Mouse (Mus musculus): ENCODE measurements around the gene Cd44. TPM values are rescaled to one million over a fixed set of nuclear protein-coding genes. Genes with fewer than 3 reads are reported as not detected.
A peak's percentile ranks its signal among the peaks of the same experiment; 100 is the strongest.

Gene Cd44
- total RNA-seq, 1 experiment, result 14.3 TPM

- Histone ChIP-seq H3K4me1 (ENCODE audit: control insufficient read depth in 2 of 2, insufficient read depth in 2 of 2, low read length in 2 of 2, poor library complexity in 1 of 2) (no peaks in the 10 kb centered on the region), H3K4me3 (ENCODE audit: insufficient read depth in 1 of 2, low read depth in 1 of 2, low read length in 2 of 2, poor library complexity in 1 of 2, severe bottlenecking in 1 of 2) (no peak overlapping the region), H3K9ac (ENCODE audit: insufficient read depth, low read depth, low read length, poor library complexity, severe bottlenecking) (no peak overlapping the region), H3K27ac (ENCODE audit: insufficient read depth, low read depth, low read length, poor library complexity, severe bottlenecking) (no peak overlapping the region), H3K36me3 (ENCODE audit: control insufficient read depth, insufficient read depth, low read length, poor library complexity, severe bottlenecking) (no peaks in the 10 kb centered on the region), H3K9me3 (ENCODE audit: control insufficient read depth, insufficient read depth, low read depth, low read length) (no peaks in the 10 kb centered on the region)
- no peak for DNase-seq (ENCODE audit: low read depth, low spot score)
- TF ChIP-seq HCFC1 (IDR thresholded peaks at IDR 0.05; ENCODE audit: borderline replicate concordance, insufficient read depth, low read length) (no peak), CHD2 (IDR thresholded peaks at IDR 0.05; ENCODE audit: low read depth, low read length) (no peak), MAFK (IDR thresholded peaks at IDR 0.05; ENCODE audit: insufficient read depth, low read depth, low read length) (no peak), ZC3H11A (IDR thresholded peaks at IDR 0.05; ENCODE audit: borderline replicate concordance, low read depth, low read length) (no peak), ZNF384 (IDR thresholded peaks at IDR 0.05; ENCODE audit: low read depth, low read length) (no peak)
- in situ Hi-C loops (cut with MboI; ENCODE audit: low sequenced_read_pairs in 2 of 2, unreplicated experiment in 2 of 2), result no loop called here
These were observed 93.8 kb downstream of the Cd44 start for GRCm38 (mm10) chr2:102807633-102808032.

- H3K9ac ChIP-seq (ENCODE audit: insufficient read depth, low read depth, low read length, poor library complexity, severe bottlenecking), result no peak overlapping the region
- H3K36me3 ChIP-seq (ENCODE audit: control insufficient read depth, insufficient read depth, low read length, poor library complexity, severe bottlenecking), result no peaks in the 10 kb centered on the region
- no peak overlapping the region for H3K4me3 ChIP-seq (ENCODE audit: insufficient read depth in 1 of 2, low read depth in 1 of 2, low read length in 2 of 2, poor library complexity in 1 of 2, severe bottlenecking in 1 of 2)
- in situ Hi-C loops (cut with MboI; ENCODE audit: low sequenced_read_pairs in 2 of 2, unreplicated experiment in 2 of 2), result no loop called here
- no peaks in the 10 kb centered on the region for H3K4me1 ChIP-seq (ENCODE audit: control insufficient read depth in 2 of 2, insufficient read depth in 2 of 2, low read length in 2 of 2, poor library complexity in 1 of 2)
- H3K9me3 ChIP-seq (ENCODE audit: control insufficient read depth, insufficient read depth, low read depth, low read length), result no peaks in the 10 kb centered on the region
- TF ChIP-seq ZC3H11A (IDR thresholded peaks at IDR 0.05; ENCODE audit: borderline replicate concordance, low read depth, low read length) (no peak), ZNF384 (IDR thresholded peaks at IDR 0.05; ENCODE audit: low read depth, low read length) (no peak), MAFK (IDR thresholded peaks at IDR 0.05; ENCODE audit: insufficient read depth, low read depth, low read length) (no peak), HCFC1 (IDR thresholded peaks at IDR 0.05; ENCODE audit: borderline replicate concordance, insufficient read depth, low read length) (no peak), CHD2 (IDR thresholded peaks at IDR 0.05; ENCODE audit: low read depth, low read length) (no peak)
- H3K27ac ChIP-seq (ENCODE audit: insufficient read depth, low read depth, low read length, poor library complexity, severe bottlenecking), result no peak overlapping the region
- no peak for DNase-seq (ENCODE audit: low read depth, low spot score)
These were observed 95.5 kb downstream of the Cd44 start for GRCm38 (mm10) chr2:102805761-102806496.

- Histone ChIP-seq H3K27ac (ENCODE audit: insufficient read depth, low read depth, low read length, poor library complexity, severe bottlenecking) (no peak overlapping the region), H3K4me1 (ENCODE audit: control insufficient read depth in 2 of 2, insufficient read depth in 2 of 2, low read length in 2 of 2, poor library complexity in 1 of 2) (no peaks in the 10 kb centered on the region), H3K4me3 (ENCODE audit: insufficient read depth in 1 of 2, low read depth in 1 of 2, low read length in 2 of 2, poor library complexity in 1 of 2, severe bottlenecking in 1 of 2) (no peak overlapping the region), H3K36me3 (ENCODE audit: control insufficient read depth, insufficient read depth, low read length, poor library complexity, severe bottlenecking) (no peaks in the 10 kb centered on the region), H3K9me3 (ENCODE audit: control insufficient read depth, insufficient read depth, low read depth, low read length) (no peaks in the 10 kb centered on the region), H3K9ac (ENCODE audit: insufficient read depth, low read depth, low read length, poor library complexity, severe bottlenecking) (no peak overlapping the region)
- TF ChIP-seq CHD2 (IDR thresholded peaks at IDR 0.05; ENCODE audit: low read depth, low read length) (no peak), MAFK (IDR thresholded peaks at IDR 0.05; ENCODE audit: insufficient read depth, low read depth, low read length) (no peak), ZNF384 (IDR thresholded peaks at IDR 0.05; ENCODE audit: low read depth, low read length) (no peak), ZC3H11A (IDR thresholded peaks at IDR 0.05; ENCODE audit: borderline replicate concordance, low read depth, low read length) (no peak), HCFC1 (IDR thresholded peaks at IDR 0.05; ENCODE audit: borderline replicate concordance, insufficient read depth, low read length) (no peak)
- no peak for DNase-seq (ENCODE audit: low read depth, low spot score)
- in situ Hi-C loops (cut with MboI; ENCODE audit: low sequenced_read_pairs in 2 of 2, unreplicated experiment in 2 of 2), result no loop called here
These were observed 96.2 kb downstream of the Cd44 start for GRCm38 (mm10) chr2:102805283-102805682.

- Histone ChIP-seq H3K9me3 (ENCODE audit: control insufficient read depth, insufficient read depth, low read depth, low read length) (no peaks in the 10 kb centered on the region), H3K27ac (ENCODE audit: insufficient read depth, low read depth, low read length, poor library complexity, severe bottlenecking) (no peak overlapping the region), H3K4me1 (ENCODE audit: control insufficient read depth in 2 of 2, insufficient read depth in 2 of 2, low read length in 2 of 2, poor library complexity in 1 of 2) (no peaks in the 10 kb centered on the region), H3K4me3 (ENCODE audit: insufficient read depth in 1 of 2, low read depth in 1 of 2, low read length in 2 of 2, poor library complexity in 1 of 2, severe bottlenecking in 1 of 2) (no peak overlapping the region), H3K9ac (ENCODE audit: insufficient read depth, low read depth, low read length, poor library complexity, severe bottlenecking) (no peak overlapping the region), H3K36me3 (ENCODE audit: control insufficient read depth, insufficient read depth, low read length, poor library complexity, severe bottlenecking) (no peaks in the 10 kb centered on the region)
- no peak for DNase-seq (ENCODE audit: low read depth, low spot score)
- in situ Hi-C loops (cut with MboI; ENCODE audit: low sequenced_read_pairs in 2 of 2, unreplicated experiment in 2 of 2), result no loop called here
- TF ChIP-seq ZC3H11A (IDR thresholded peaks at IDR 0.05; ENCODE audit: borderline replicate concordance, low read depth, low read length) (0 out of 2 replicates have a peak, but pooled peaks have one; percentile 14), ZNF384 (IDR thresholded peaks at IDR 0.05; ENCODE audit: low read depth, low read length) (no peak)
These were observed 97.4 kb downstream of the Cd44 start for GRCm38 (mm10) chr2:102804109-102804508.
